Mouse (Mus musculus): ENCODE measurements at regions not wholly inside any gene's neighbourhood (a gene's known extent, or its start where the extent isn't known, plus 50 kb on each side); places are given as distances from the start of the nearest gene placed in this dataset.
A peak's percentile ranks its signal among the peaks of the same experiment; 100 is the strongest.

- H3K27ac ChIP-seq (replicated peaks), result peak overlapping the region; percentile 67
- peaks cover 45% of the 10 kb centered on the region for H3K4me1 ChIP-seq (replicated peaks)
- no peaks in the 10 kb centered on the region for H3K36me3 ChIP-seq
- no peak overlapping the region for H3K9ac ChIP-seq
- H3K4me3 ChIP-seq, result no peak overlapping the region
- WGBS, result 80% methylated on average over 5 of the region's 5 CpGs
- ATAC-seq (ENCODE audit: low read depth), result no peak
- no peaks in the 10 kb centered on the region for H3K9me3 ChIP-seq
- no peaks in the 10 kb centered on the region for H3K27me3 ChIP-seq
- H3K4me2 ChIP-seq, result no peak overlapping the region
Measured at GRCm38 (mm10) chr9:41469414-41469813, 307.9 kb upstream of the Ubash3b start.

- H3K36me3 ChIP-seq, result 0 out of 2 replicates have a peak, but pooled peaks cover 6% of the 10 kb centered on the region
- 25% methylated on average over 8 of the region's 8 CpGs for WGBS
- H3K27ac ChIP-seq (replicated peaks), result peak overlapping the region; percentile 83
- no peaks in the 10 kb centered on the region for H3K9me3 ChIP-seq
- peak overlapping the region; percentile 18; the same call in 1 of the 2 replicates for H3K9ac ChIP-seq
- no peak overlapping the region for H3K4me2 ChIP-seq
- ATAC-seq (ENCODE audit: low read depth), result peak; percentile 90
- H3K27me3 ChIP-seq, result no peaks in the 10 kb centered on the region
- H3K4me3 ChIP-seq, result no peak overlapping the region
- H3K4me1 ChIP-seq (replicated peaks), result peaks cover 35% of the 10 kb centered on the region
Measured at GRCm38 (mm10) chr9:41464057-41464685, 302.7 kb upstream of the Ubash3b start.

- Histone ChIP-seq H3K27ac (replicated peaks) (peak overlapping the region; percentile 82), H3K36me3 (0 out of 2 replicates have a peak, but pooled peaks cover 6% of the 10 kb centered on the region), H3K27me3 (no peaks in the 10 kb centered on the region), H3K9ac (no peak overlapping the region), H3K9me3 (no peaks in the 10 kb centered on the region), H3K4me3 (no peak overlapping the region), H3K4me2 (no peak overlapping the region), H3K4me1 (replicated peaks) (peaks cover 35% of the 10 kb centered on the region)
- WGBS, result 9% methylated on average over 11 of the region's 11 CpGs
- peak; percentile 59; the same call in 1 of the 2 replicates for ATAC-seq (ENCODE audit: low read depth)
Measured at GRCm38 (mm10) chr9:41461742-41462141, 300.2 kb upstream of the Ubash3b start.

- Histone ChIP-seq H3K9ac (no peak overlapping the region), H3K27me3 (no peaks in the 10 kb centered on the region), H3K4me1 (replicated peaks) (peaks cover 36% of the 10 kb centered on the region), H3K4me3 (no peak overlapping the region), H3K27ac (replicated peaks) (0 out of 2 replicates have a peak overlapping the region, but pooled peaks have one; percentile 82), H3K36me3 (0 out of 2 replicates have a peak, but pooled peaks cover 6% of the 10 kb centered on the region), H3K4me2 (no peak overlapping the region), H3K9me3 (no peaks in the 10 kb centered on the region)
- WGBS, result 76% methylated on average over 6 of the region's 6 CpGs
- ATAC-seq (ENCODE audit: low read depth), result no peak
Measured at GRCm38 (mm10) chr9:41460709-41461108, 299.2 kb upstream of the Ubash3b start.

- no peak for ATAC-seq (ENCODE audit: low read depth)
- no peaks in the 10 kb centered on the region for H3K9me3 ChIP-seq
- no peaks in the 10 kb centered on the region for H3K27me3 ChIP-seq
- H3K27ac ChIP-seq (replicated peaks), result peak overlapping the region; percentile 29; the same call in 1 of the 2 replicates
- H3K4me2 ChIP-seq, result no peak overlapping the region
- WGBS, result 37% methylated on average over 3 of the region's 3 CpGs
- H3K4me1 ChIP-seq (replicated peaks), result peaks cover 26% of the 10 kb centered on the region
- H3K36me3 ChIP-seq, result peaks cover 3% of the 10 kb centered on the region; the same call in 1 of the 2 replicates
- H3K9ac ChIP-seq, result no peak overlapping the region
- no peak overlapping the region for H3K4me3 ChIP-seq
Measured at GRCm38 (mm10) chr9:41457003-41457402, 295.5 kb upstream of the Ubash3b start.

- Histone ChIP-seq H3K9me3 (no peaks in the 10 kb centered on the region), H3K27me3 (no peaks in the 10 kb centered on the region), H3K36me3 (peaks cover 3% of the 10 kb centered on the region; the same call in 1 of the 2 replicates), H3K9ac (no peak overlapping the region), H3K4me1 (replicated peaks) (peaks cover 42% of the 10 kb centered on the region), H3K4me3 (no peak overlapping the region), H3K4me2 (no peak overlapping the region), H3K27ac (replicated peaks) (peak overlapping the region; percentile 35; the same call in 1 of the 2 replicates)
- ATAC-seq (ENCODE audit: low read depth), result no peak
- whole genome bisulfite sequencing, result 58% methylated on average over 3 of the region's 3 CpGs
Measured at GRCm38 (mm10) chr9:41451738-41452137, 290.2 kb upstream of the Ubash3b start.

GRCm38 (mm10) chr9:41449233-41449632 lies 287.7 kb upstream of the Ubash3b start:
- 47% methylated on average over 4 of the region's 4 CpGs for WGBS
- Histone ChIP-seq H3K9ac (no peak overlapping the region), H3K27me3 (no peaks in the 10 kb centered on the region), H3K9me3 (no peaks in the 10 kb centered on the region), H3K27ac (replicated peaks) (peak overlapping the region; percentile 95; the same call in 1 of the 2 replicates), H3K4me3 (no peak overlapping the region), H3K36me3 (no peaks in the 10 kb centered on the region), H3K4me2 (no peak overlapping the region), H3K4me1 (replicated peaks) (peaks cover 54% of the 10 kb centered on the region)
- no peak for ATAC-seq (ENCODE audit: low read depth)

- Histone ChIP-seq H3K27me3 (no peaks in the 10 kb centered on the region), H3K36me3 (peaks cover 5% of the 10 kb centered on the region), H3K4me1 (replicated peaks) (peaks cover 54% of the 10 kb centered on the region), H3K27ac (replicated peaks) (peak overlapping the region; percentile 95), H3K4me3 (no peak overlapping the region), H3K4me2 (peak overlapping the region; percentile 22), H3K9me3 (no peaks in the 10 kb centered on the region), H3K9ac (peak overlapping the region; percentile 35)
- ATAC-seq (ENCODE audit: low read depth), result no peak
- WGBS, result 80% methylated on average over 8 of the region's 8 CpGs
Measured at GRCm38 (mm10) chr9:41447902-41448301, 286.4 kb upstream of the Ubash3b start.

GRCm38 (mm10) chr9:41447211-41447875 lies 285.8 kb upstream of the Ubash3b start:
- peak overlapping the region; percentile 95 for H3K27ac ChIP-seq (replicated peaks)
- peak; percentile 32 for ATAC-seq (ENCODE audit: low read depth)
- no peak overlapping the region for H3K4me3 ChIP-seq
- peak overlapping the region; percentile 22 for H3K4me2 ChIP-seq
- peaks cover 54% of the 10 kb centered on the region for H3K4me1 ChIP-seq (replicated peaks)
- WGBS, result 24% methylated on average over 12 of the region's 12 CpGs
- H3K9ac ChIP-seq, result peak overlapping the region; percentile 35
- no peaks in the 10 kb centered on the region for H3K27me3 ChIP-seq
- H3K9me3 ChIP-seq, result no peaks in the 10 kb centered on the region
- H3K36me3 ChIP-seq, result peaks cover 10% of the 10 kb centered on the region

GRCm38 (mm10) chr9:41446431-41447203 lies 285.1 kb upstream of the Ubash3b start:
- peak overlapping the region; percentile 95 for H3K27ac ChIP-seq (replicated peaks)
- no peak overlapping the region for H3K4me3 ChIP-seq
- peak; percentile 89 for ATAC-seq (ENCODE audit: low read depth)
- whole genome bisulfite sequencing, result 56% methylated on average over 9 of the region's 9 CpGs
- H3K9me3 ChIP-seq, result no peaks in the 10 kb centered on the region
- peaks cover 48% of the 10 kb centered on the region for H3K4me1 ChIP-seq (replicated peaks)
- H3K4me2 ChIP-seq, result peak overlapping the region; percentile 22
- H3K27me3 ChIP-seq, result no peaks in the 10 kb centered on the region
- peaks cover 14% of the 10 kb centered on the region for H3K36me3 ChIP-seq
- peak overlapping the region; percentile 35 for H3K9ac ChIP-seq

- Histone ChIP-seq H3K36me3 (peaks cover 48% of the 10 kb centered on the region), H3K9me3 (peaks cover 20% of the 10 kb centered on the region), H3K4me1 (replicated peaks) (peaks cover 19% of the 10 kb centered on the region), H3K9ac (no peak overlapping the region), H3K27ac (replicated peaks) (no peak overlapping the region), H3K27me3 (no peaks in the 10 kb centered on the region), H3K4me3 (no peak overlapping the region), H3K4me2 (no peak overlapping the region)
- WGBS, result 89% methylated on average over 3 of the region's 3 CpGs
- ATAC-seq (ENCODE audit: low read depth), result no peak
Measured at GRCm38 (mm10) chr9:41442418-41442817, 280.9 kb upstream of the Ubash3b start.

- peaks cover 70% of the 10 kb centered on the region for H3K36me3 ChIP-seq
- no peaks in the 10 kb centered on the region for H3K27me3 ChIP-seq
- no peak overlapping the region for H3K4me2 ChIP-seq
- H3K4me3 ChIP-seq, result no peak overlapping the region
- H3K27ac ChIP-seq (replicated peaks), result no peak overlapping the region
- H3K4me1 ChIP-seq (replicated peaks), result no peaks in the 10 kb centered on the region
- ATAC-seq (ENCODE audit: low read depth), result no peak
- H3K9ac ChIP-seq, result no peak overlapping the region
- WGBS, result 85% methylated on average over 4 of the region's 4 CpGs
- peaks cover 30% of the 10 kb centered on the region for H3K9me3 ChIP-seq
Measured at GRCm38 (mm10) chr9:41439979-41440378, 278.5 kb upstream of the Ubash3b start.

All from neural tube, embryonic 13.5 days (tissue).